Mouse (Mus musculus) C2C12 (cell line): Measurements from ENCODE around the gene 1700003F12Rik. TPM values are rescaled to one million over a fixed set of nuclear protein-coding genes. Genes with fewer than 3 reads are reported as not detected.

Experiments
- H3K27me3 ChIP-seq: one replicate; pipeline ENCODE4 v1.6.1; 2011; ENCODE audit not compliant: control insufficient read depth, insufficient read depth, insufficient read length
- H3K36me3 ChIP-seq: one replicate; pipeline ENCODE4 v1.6.1; 2011; ENCODE audit not compliant: control insufficient read depth, insufficient read depth
- H3K4me3 ChIP-seq: one replicate; pipeline ENCODE4 v1.5.1; 2011; ENCODE audit warnings: mild to moderate bottlenecking, control low read depth; ENCODE audit not compliant: poor library complexity, insufficient read depth, severe bottlenecking
- H3K79me2 ChIP-seq: one replicate; pipeline ENCODE4 v1.6.1; 2011; ENCODE audit not compliant: control insufficient read depth, insufficient read depth
- H3K79me3 ChIP-seq: one replicate; pipeline ENCODE4 v1.6.1; 2011; ENCODE audit warnings: low read depth, control low read depth
- H3ac ChIP-seq: one replicate; pipeline ENCODE3; 2011; ENCODE audit warnings: low read depth; ENCODE audit not compliant: control insufficient read depth, insufficient read length
- CEBPB ChIP-seq: IDR thresholded peaks from one replicate; pipeline ENCODE4 v1.6.1; 2011; ENCODE audit warnings: low read depth, mild to moderate bottlenecking, control low read depth, moderate library complexity
- CTCF ChIP-seq: IDR thresholded peaks from one replicate; pipeline ENCODE4 v1.5.1; 2011; ENCODE audit not compliant: control insufficient read depth, insufficient read depth, insufficient read length
- FOSL1 ChIP-seq: IDR thresholded peaks from one replicate; pipeline ENCODE4 v1.8.0; 2011; ENCODE audit warnings: mild to moderate bottlenecking, low read length; ENCODE audit not compliant: poor library complexity, insufficient read depth, severe bottlenecking
- MAX ChIP-seq: IDR thresholded peaks from one replicate; pipeline ENCODE4 v1.6.1; 2011; ENCODE audit warnings: mild to moderate bottlenecking, control low read depth
- MYOD1 ChIP-seq: IDR thresholded peaks from one replicate; pipeline ENCODE4 v1.6.1; 2011; ENCODE audit warnings: low read depth; ENCODE audit not compliant: control insufficient read depth, insufficient read length
- MYOG ChIP-seq: IDR thresholded peaks from one replicate; pipeline ENCODE4 v1.6.1; 2011; ENCODE audit not compliant: control insufficient read depth, insufficient read length; ENCODE audit errors: extremely low read depth
- USF1 ChIP-seq: IDR thresholded peaks from one replicate; pipeline ENCODE4 v1.6.1; 2011; ENCODE audit warnings: low read depth, mild to moderate bottlenecking, control low read depth, moderate library complexity
- polyA plus RNA-seq: library from polyadenylated mRNA; unstranded; fragments of >200 nt; fragmentation: generic; extraction: Trizol; gene quantifications from one replicate; pipeline ENCODE4 v1.2.1, GENCODE M21; 2012; ENCODE audit warnings: missing spikeins

Gene 1700003F12Rik
- polyA plus RNA-seq, 1 experiment = 6.8 TPM

- peaks cover 17% of the 10 kb centered on the region for H3K79me3 ChIP-seq
- TF ChIP-seq MYOG (no peak), USF1 (no peak), FOSL1 (no peak), MAX (no peak), CEBPB (no peak), CTCF (no peak), MYOD1 (no peak)
- H3K27me3 ChIP-seq = no peaks in the 10 kb centered on the region
- peaks cover 35% of the 10 kb centered on the region for H3K36me3 ChIP-seq
- no peak overlapping the region for H3K4me3 ChIP-seq
- H3ac ChIP-seq = no peak overlapping the region
- peaks cover 42% of the 10 kb centered on the region for H3K79me2 ChIP-seq
Observed at GRCm38 (mm10) chr2:154563612-154564170, 16.8 kb downstream of the 1700003F12Rik start.

- Histone ChIP-seq H3K36me3 (peaks cover 31% of the 10 kb centered on the region), H3K27me3 (no peaks in the 10 kb centered on the region), H3K79me3 (peaks cover 19% of the 10 kb centered on the region), H3ac (no peak overlapping the region), H3K4me3 (no peak overlapping the region), H3K79me2 (peaks cover 48% of the 10 kb centered on the region)
- TF ChIP-seq CTCF = no peak
- no peak for TF ChIP-seq MAX
- no peak for TF ChIP-seq MYOG
- no peak for TF ChIP-seq USF1
- peak; percentile 10 for TF ChIP-seq MYOD1
- no peak for TF ChIP-seq CEBPB
- no peak for TF ChIP-seq FOSL1
Observed at GRCm38 (mm10) chr2:154565562-154565961, 18.7 kb downstream of the 1700003F12Rik start.

GRCm38 (mm10) chr2:154566641-154567040, 19.8 kb downstream of the 1700003F12Rik start:
- Histone ChIP-seq H3K4me3 (no peak overlapping the region), H3ac (no peak overlapping the region), H3K36me3 (peaks cover 20% of the 10 kb centered on the region), H3K79me3 (peaks cover 19% of the 10 kb centered on the region), H3K79me2 (peaks cover 48% of the 10 kb centered on the region), H3K27me3 (no peaks in the 10 kb centered on the region)
- TF ChIP-seq FOSL1 (no peak), MYOD1 (no peak), MYOG (no peak), CTCF (no peak), MAX (no peak), USF1 (no peak), CEBPB (no peak)

- Histone ChIP-seq H3K36me3 (peaks cover 14% of the 10 kb centered on the region), H3K4me3 (peak overlapping the region; percentile 15), H3K79me2 (peaks cover 48% of the 10 kb centered on the region), H3K79me3 (peaks cover 19% of the 10 kb centered on the region), H3K27me3 (no peaks in the 10 kb centered on the region), H3ac (no peak overlapping the region)
- TF ChIP-seq MAX = no peak
- no peak for TF ChIP-seq USF1
- no peak for TF ChIP-seq FOSL1
- no peak for TF ChIP-seq MYOG
- no peak for TF ChIP-seq MYOD1
- TF ChIP-seq CEBPB = no peak
- TF ChIP-seq CTCF = no peak
Observed at GRCm38 (mm10) chr2:154567766-154568165, 20.9 kb downstream of the 1700003F12Rik start.

GRCm38 (mm10) chr2:154568329-154569070, 21.6 kb downstream of the 1700003F12Rik start:
- Histone ChIP-seq H3K36me3 (peaks cover 6% of the 10 kb centered on the region), H3K4me3 (peak overlapping the region; percentile 50), H3ac (peak overlapping the region; percentile 90), H3K79me2 (peaks cover 48% of the 10 kb centered on the region), H3K27me3 (no peaks in the 10 kb centered on the region), H3K79me3 (peaks cover 19% of the 10 kb centered on the region)
- TF ChIP-seq MAX (no peak), CEBPB (no peak), MYOD1 (no peak), MYOG (no peak), FOSL1 (no peak), CTCF (no peak), USF1 (no peak)
